Mouse (Mus musculus) intestine, embryonic 16.5 days (tissue): ENCODE results near the gene Shpk. TPM values are rescaled to one million over a fixed set of nuclear protein-coding genes. Genes with fewer than 3 reads are reported as not detected.

ENCODE experiments used
- ATAC-seq: fragments of 200-750 bp; cut with Nextera tagmentation; 2 replicates; pipeline ENCODE4 v1.8.0; 2017; ENCODE audit warnings: moderate TSS enrichment, moderate library complexity
- H3K27ac ChIP-seq: fragments of 300-500 bp; sonication (generic); 2 replicates; pipeline ENCODE4 v1.5.1; 2014; ENCODE audit warnings: mild to moderate bottlenecking, low read length
- H3K27me3 ChIP-seq: fragments of 300-500 bp; sonication (generic); replicated peaks from 2 replicates; pipeline ENCODE4 v1.6.1; 2014; ENCODE audit warnings: low read length, control low read depth, mixed read lengths; ENCODE audit not compliant: control insufficient read depth, insufficient read depth
- H3K36me3 ChIP-seq: fragments of 300-500 bp; sonication (generic); 2 replicates; pipeline ENCODE4 v1.6.1; 2014; ENCODE audit warnings: low read length, control low read depth; ENCODE audit not compliant: control insufficient read depth, insufficient read depth
- H3K4me1 ChIP-seq: fragments of 300-500 bp; sonication (generic); 2 replicates; pipeline ENCODE4 v1.6.1; 2014; ENCODE audit warnings: low read length, control low read depth, mixed read lengths; ENCODE audit not compliant: control insufficient read depth, insufficient read depth
- H3K4me2 ChIP-seq: fragments of 300-500 bp; sonication (generic); 2 replicates; pipeline ENCODE4 v1.6.1; 2014; ENCODE audit warnings: low read depth, low read length, control low read depth
- H3K4me3 ChIP-seq: fragments of 300-500 bp; sonication (generic); 2 replicates; pipeline ENCODE4 v1.5.1; 2014; ENCODE audit warnings: mild to moderate bottlenecking, low read length
- H3K9ac ChIP-seq: fragments of 300-500 bp; sonication (generic); 2 replicates; pipeline ENCODE4 v1.6.1; 2014; ENCODE audit warnings: low read depth, low read length
- H3K9me3 ChIP-seq: fragments of 300-500 bp; sonication (generic); 2 replicates; pipeline ENCODE4 v1.6.1; 2016; ENCODE audit warnings: low read length, control low read depth; ENCODE audit not compliant: control insufficient read depth
- whole genome bisulfite sequencing: fragments of 180-500 bp; shearing (Covaris S2); extraction: QIAGEN DNeasy Blood & Tissue Kit; methylation state at CpG from one replicate; pipeline ENCODE4 v1.1.7; 2014; 5-methylcytosine and 5-hydroxymethylcytosine counted together
- polyA plus RNA-seq: library from polyadenylated mRNA; unstranded; fragments of >200 nt; fragmentation: Nextera tagmentation; extraction: Ambion mirVana; gene quantifications from 2 replicates; pipeline ENCODE4 v1.2.1, GENCODE M21; 2015

The Shpk gene
- polyA plus RNA-seq, 1 experiment from 2014 or later, result 11.9 TPM

GRCm38 (mm10) chr11:73235990-73236701 is 36.9 kb downstream of the Shpk start:
- Histone ChIP-seq H3K4me1 (peaks cover 5% of the 10 kb centered on the region; the same call in 1 of the 2 replicates), H3K27me3 (no peaks in the 10 kb centered on the region), H3K4me2 (no peak overlapping the region), H3K36me3 (no peaks in the 10 kb centered on the region), H3K9ac (no peak overlapping the region), H3K27ac (peak overlapping the region; percentile 81), H3K4me3 (no peak overlapping the region), H3K9me3 (no peaks in the 10 kb centered on the region)
- peak; percentile 66 for ATAC-seq
- WGBS, result 34% methylated on average over 5 of the region's 5 CpGs

GRCm38 (mm10) chr11:73236731-73237130 is 37.5 kb downstream of the Shpk start:
- no peak overlapping the region for H3K4me2 ChIP-seq
- H3K9ac ChIP-seq, result no peak overlapping the region
- no peaks in the 10 kb centered on the region for H3K36me3 ChIP-seq
- no peak overlapping the region for H3K27ac ChIP-seq
- peaks cover 5% of the 10 kb centered on the region; the same call in 1 of the 2 replicates for H3K4me1 ChIP-seq
- no peaks in the 10 kb centered on the region for H3K27me3 ChIP-seq
- ATAC-seq, result no peak
- no peaks in the 10 kb centered on the region for H3K9me3 ChIP-seq
- H3K4me3 ChIP-seq, result no peak overlapping the region
- WGBS, result 60% methylated on average over 3 of the region's 3 CpGs

GRCm38 (mm10) chr11:73242199-73242598 is 42.9 kb downstream of the Shpk start:
- H3K4me3 ChIP-seq, result no peak overlapping the region

GRCm38 (mm10) chr11:73242777-73243176 is 43.5 kb downstream of the Shpk start:
- ATAC-seq, result peak; percentile 81
- H3K4me1 ChIP-seq, result no peaks in the 10 kb centered on the region
- H3K4me3 ChIP-seq, result no peak overlapping the region
- H3K36me3 ChIP-seq, result no peaks in the 10 kb centered on the region
- no peaks in the 10 kb centered on the region for H3K27me3 ChIP-seq
- no peak overlapping the region for H3K9ac ChIP-seq
- no peaks in the 10 kb centered on the region for H3K9me3 ChIP-seq
- H3K4me2 ChIP-seq, result no peak overlapping the region; the same call in 1 of the 2 replicates
- WGBS, result 75% methylated on average over 4 of the region's 4 CpGs
- peak overlapping the region; percentile 68 for H3K27ac ChIP-seq

More at GRCm38 (mm10) chr11:73242199-73242598, 42.9 kb downstream of the Shpk start:
- Histone ChIP-seq H3K27me3 (no peaks in the 10 kb centered on the region), H3K9ac (0 out of 2 replicates have a peak overlapping the region, but pooled peaks have one; percentile 16), H3K9me3 (no peaks in the 10 kb centered on the region), H3K4me1 (no peaks in the 10 kb centered on the region), H3K36me3 (no peaks in the 10 kb centered on the region), H3K27ac (peak overlapping the region; percentile 68), H3K4me2 (no peak overlapping the region; the same call in 1 of the 2 replicates)
- WGBS, result 60% methylated on average over 6 of the region's 6 CpGs
- ATAC-seq, result peak; percentile 65

GRCm38 (mm10) chr11:73257362-73257945 is 58.2 kb downstream of the Shpk start:
- WGBS, result 64% methylated on average over 4 of the region's 4 CpGs
- Histone ChIP-seq H3K9me3 (no peaks in the 10 kb centered on the region), H3K4me3 (no peak overlapping the region), H3K4me1 (no peaks in the 10 kb centered on the region), H3K27me3 (no peaks in the 10 kb centered on the region), H3K9ac (no peak overlapping the region), H3K36me3 (no peaks in the 10 kb centered on the region), H3K27ac (no peak overlapping the region), H3K4me2 (no peak overlapping the region)
- peak; percentile 77 for ATAC-seq

- no peaks in the 10 kb centered on the region for H3K27me3 ChIP-seq
- H3K9ac ChIP-seq, result no peak overlapping the region
- H3K4me3 ChIP-seq, result no peak overlapping the region
- H3K9me3 ChIP-seq, result no peaks in the 10 kb centered on the region
- H3K4me2 ChIP-seq, result no peak overlapping the region
- H3K36me3 ChIP-seq, result no peaks in the 10 kb centered on the region
- H3K27ac ChIP-seq, result no peak overlapping the region
- H3K4me1 ChIP-seq, result no peaks in the 10 kb centered on the region
- no peak for ATAC-seq
Observed at GRCm38 (mm10) chr11:73258664-73259063, 59.4 kb downstream of the Shpk start.

GRCm38 (mm10) chr11:73260457-73260856 is 61.2 kb downstream of the Shpk start:
- no peak for ATAC-seq
- Histone ChIP-seq H3K4me2 (no peak overlapping the region), H3K27me3 (no peaks in the 10 kb centered on the region), H3K36me3 (no peaks in the 10 kb centered on the region), H3K9me3 (no peaks in the 10 kb centered on the region), H3K9ac (no peak overlapping the region), H3K4me3 (no peak overlapping the region), H3K4me1 (no peaks in the 10 kb centered on the region), H3K27ac (no peak overlapping the region)
- 78% methylated on average over 3 of the region's 3 CpGs for WGBS

- Histone ChIP-seq H3K4me3 (no peak overlapping the region), H3K9ac (no peak overlapping the region), H3K4me1 (no peaks in the 10 kb centered on the region), H3K36me3 (no peaks in the 10 kb centered on the region), H3K4me2 (no peak overlapping the region), H3K27ac (no peak overlapping the region), H3K27me3 (no peaks in the 10 kb centered on the region), H3K9me3 (no peaks in the 10 kb centered on the region)
- 58% methylated on average over 1 of the region's 1 CpGs for WGBS
- no peak for ATAC-seq
Observed at GRCm38 (mm10) chr11:73261385-73261784, 62.1 kb downstream of the Shpk start.

GRCm38 (mm10) chr11:73267267-73267666 is 68.0 kb downstream of the Shpk start, which contains the start of gene Trpv3:
Gene Trpv3 (plus strand): TSS chr11:73267388.
- Histone ChIP-seq H3K9ac (0 out of 2 replicates have a peak within 1 kb of the TSS, but pooled peaks have one; percentile 24), H3K36me3 (no peaks in the 10 kb centered on the region), H3K4me3 (no peak within 1 kb of the TSS), H3K27me3 (no peaks in the 10 kb centered on the region), H3K4me1 (peaks cover 8% of the 10 kb centered on the region; the same call in 1 of the 2 replicates), H3K9me3 (no peaks in the 10 kb centered on the region), H3K4me2 (no peak within 1 kb of the TSS), H3K27ac (no peak within 1 kb of the TSS)
- ATAC-seq, result peak; percentile 89
- WGBS, result 68% methylated on average over 7 of the region's 7 CpGs
